Mouse (Mus musculus) midbrain, embryonic 14.5 days (tissue): ENCODE measurements around the gene Spata19. TPM values are rescaled to one million over a fixed set of nuclear protein-coding genes. Genes with fewer than 3 reads are reported as not detected.

Experiments
- ATAC-seq: fragments of 200-750 bp; cut with Nextera tagmentation; 2 replicates; pipeline ENCODE4 v1.8.0; 2017; ENCODE audit warnings: moderate number of reproducible peaks, moderate library complexity; ENCODE audit not compliant: low FRiP score, low TSS enrichment
- DNase-seq: peaks from one replicate; pipeline ENCODE4 v3.0.0-alpha.2; 2015
- H3K27ac ChIP-seq: fragments of 300-500 bp; sonication (generic); replicated peaks from 2 replicates; pipeline ENCODE4 v1.5.1; 2014; ENCODE audit warnings: mild to moderate bottlenecking, low read depth, low read length, moderate library complexity
- H3K27me3 ChIP-seq: fragments of 300-500 bp; sonication (generic); 2 replicates; pipeline ENCODE4 v1.6.1; 2014; ENCODE audit warnings: low read length, control low read depth, mixed read lengths; ENCODE audit not compliant: control insufficient read depth, insufficient read depth
- H3K36me3 ChIP-seq: fragments of 300-500 bp; sonication (generic); 2 replicates; pipeline ENCODE4 v1.6.1; 2014; ENCODE audit warnings: low read length, control low read depth; ENCODE audit not compliant: control insufficient read depth, insufficient read depth
- H3K4me1 ChIP-seq: fragments of 300-500 bp; sonication (generic); 2 replicates; pipeline ENCODE4 v1.6.1; 2014; ENCODE audit warnings: mild to moderate bottlenecking, antibody characterized with exemption, low read length, control low read depth; ENCODE audit not compliant: control insufficient read depth, insufficient read depth
- H3K4me2 ChIP-seq: fragments of 300-500 bp; sonication (generic); 2 replicates; pipeline ENCODE4 v1.6.1; 2014; ENCODE audit warnings: mild to moderate bottlenecking, low read length, moderate library complexity
- H3K4me3 ChIP-seq: fragments of 300-500 bp; sonication (generic); replicated peaks from 2 replicates; pipeline ENCODE4 v1.5.1; 2014; ENCODE audit warnings: low read depth, low read length
- H3K9ac ChIP-seq: fragments of 300-500 bp; sonication (generic); replicated peaks from 2 replicates; pipeline ENCODE4 v1.6.1; 2014; ENCODE audit warnings: mild to moderate bottlenecking, low read length, moderate library complexity
- H3K9me3 ChIP-seq: fragments of 300-500 bp; sonication (generic); 2 replicates; pipeline ENCODE4 v1.6.1; 2016; ENCODE audit warnings: low read length, control low read depth, mixed read lengths; ENCODE audit not compliant: control insufficient read depth
- WGBS: fragments of 180-500 bp; shearing (Covaris S2); extraction: QIAGEN DNeasy Blood & Tissue Kit; methylation state at CpG from one replicate; pipeline ENCODE4 v1.1.7; 2014; 5-methylcytosine and 5-hydroxymethylcytosine counted together
- polyA plus RNA-seq: library from polyadenylated mRNA; unstranded; fragments of >200 nt; fragmentation: Nextera tagmentation; extraction: Ambion mirVana; gene quantifications from 2 replicates; pipeline ENCODE4 v1.2.1, GENCODE M21; 2014

The Spata19 gene
- polyA plus RNA-seq, result not detected in 2 replicates

GRCm38 (mm10) chr9:27396500-27396899 is at the start of gene Spata19:
Spata19 (plus strand) TSS chr9:27396800.
- no peak within 1 kb of the TSS for H3K9ac ChIP-seq
- 70% methylated on average over 3 of the region's 3 CpGs for WGBS
- no peak for DNase-seq
- H3K4me1 ChIP-seq, result no peaks in the 10 kb centered on the region
- H3K27ac ChIP-seq, result no peak within 1 kb of the TSS
- ATAC-seq, result no peak
- no peak within 1 kb of the TSS for H3K4me3 ChIP-seq
- H3K27me3 ChIP-seq, result no peaks in the 10 kb centered on the region
- H3K36me3 ChIP-seq, result no peaks in the 10 kb centered on the region
- H3K9me3 ChIP-seq, result no peaks in the 10 kb centered on the region
- H3K4me2 ChIP-seq, result no peak within 1 kb of the TSS

GRCm38 (mm10) chr9:27353082-27353481 is 43.5 kb upstream of the Spata19 start:
- Histone ChIP-seq H3K9ac (no peak overlapping the region), H3K4me3 (no peak overlapping the region), H3K4me2 (no peak overlapping the region), H3K36me3 (peaks cover 4% of the 10 kb centered on the region; the same call in 1 of the 2 replicates), H3K4me1 (no peaks in the 10 kb centered on the region), H3K27me3 (no peaks in the 10 kb centered on the region), H3K9me3 (no peaks in the 10 kb centered on the region), H3K27ac (no peak overlapping the region)
- DNase-seq (no peak), ATAC-seq (no peak)
- WGBS, result 90% methylated on average over 7 of the region's 7 CpGs

GRCm38 (mm10) chr9:27357893-27358292 is 38.7 kb upstream of the Spata19 start:
- no peaks in the 10 kb centered on the region for H3K9me3 ChIP-seq
- 92% methylated on average over 6 of the region's 6 CpGs for WGBS
- H3K9ac ChIP-seq, result no peak overlapping the region
- H3K27ac ChIP-seq, result no peak overlapping the region
- no peaks in the 10 kb centered on the region for H3K27me3 ChIP-seq
- H3K36me3 ChIP-seq, result no peaks in the 10 kb centered on the region
- H3K4me1 ChIP-seq, result no peaks in the 10 kb centered on the region
- no peak overlapping the region for H3K4me3 ChIP-seq
- ATAC-seq, result no peak
- H3K4me2 ChIP-seq, result no peak overlapping the region
- no peak for DNase-seq

GRCm38 (mm10) chr9:27367231-27367630 is 29.4 kb upstream of the Spata19 start:
- Histone ChIP-seq H3K4me2 (no peak overlapping the region), H3K4me3 (no peak overlapping the region), H3K9ac (no peak overlapping the region), H3K9me3 (no peaks in the 10 kb centered on the region), H3K4me1 (no peaks in the 10 kb centered on the region), H3K36me3 (no peaks in the 10 kb centered on the region), H3K27ac (no peak overlapping the region), H3K27me3 (no peaks in the 10 kb centered on the region)
- 71% methylated on average over 2 of the region's 2 CpGs for WGBS
- no peak for DNase-seq
- ATAC-seq, result no peak

- Histone ChIP-seq H3K36me3 (no peaks in the 10 kb centered on the region), H3K4me2 (no peak overlapping the region), H3K9ac (no peak overlapping the region), H3K27ac (no peak overlapping the region), H3K9me3 (no peaks in the 10 kb centered on the region), H3K4me1 (no peaks in the 10 kb centered on the region), H3K27me3 (no peaks in the 10 kb centered on the region), H3K4me3 (no peak overlapping the region)
- WGBS, result 72% methylated on average over 2 of the region's 2 CpGs
- DNase-seq (no peak), ATAC-seq (no peak)
Observed at GRCm38 (mm10) chr9:27369108-27369507, 27.5 kb upstream of the Spata19 start.

GRCm38 (mm10) chr9:27375746-27376145 is 20.9 kb upstream of the Spata19 start:
- Histone ChIP-seq H3K27me3 (no peaks in the 10 kb centered on the region), H3K9ac (no peak overlapping the region)
- 77% methylated on average over 1 of the region's 1 CpGs for WGBS

GRCm38 (mm10) chr9:27386951-27387350 is 9.6 kb upstream of the Spata19 start:
- no peaks in the 10 kb centered on the region for H3K27me3 ChIP-seq
- DNase-seq (no peak), ATAC-seq (no peak)
- no peaks in the 10 kb centered on the region for H3K36me3 ChIP-seq
- no peak overlapping the region for H3K27ac ChIP-seq
- H3K4me1 ChIP-seq, result no peaks in the 10 kb centered on the region
- H3K9ac ChIP-seq, result no peak overlapping the region
- H3K9me3 ChIP-seq, result no peaks in the 10 kb centered on the region
- no peak overlapping the region for H3K4me3 ChIP-seq
- no peak overlapping the region for H3K4me2 ChIP-seq
- WGBS, result 89% methylated on average over 3 of the region's 3 CpGs

More at GRCm38 (mm10) chr9:27375746-27376145, 20.9 kb upstream of the Spata19 start:
- Histone ChIP-seq H3K4me1 (no peaks in the 10 kb centered on the region), H3K27ac (no peak overlapping the region), H3K4me3 (no peak overlapping the region), H3K4me2 (no peak overlapping the region), H3K9me3 (no peaks in the 10 kb centered on the region), H3K36me3 (no peaks in the 10 kb centered on the region)
- DNase-seq (no peak), ATAC-seq (no peak)

GRCm38 (mm10) chr9:27401169-27401568 is 4.6 kb downstream of the Spata19 start:
- 86% methylated on average over 4 of the region's 4 CpGs for WGBS
- H3K27me3 ChIP-seq, result no peaks in the 10 kb centered on the region
- no peak overlapping the region for H3K27ac ChIP-seq
- H3K36me3 ChIP-seq, result no peaks in the 10 kb centered on the region
- DNase-seq, result no peak
- no peak overlapping the region for H3K9ac ChIP-seq
- no peaks in the 10 kb centered on the region for H3K9me3 ChIP-seq
- no peak for ATAC-seq
- H3K4me1 ChIP-seq, result no peaks in the 10 kb centered on the region
- no peak overlapping the region for H3K4me2 ChIP-seq
- H3K4me3 ChIP-seq, result no peak overlapping the region

- H3K36me3 ChIP-seq, result no peaks in the 10 kb centered on the region
- no peak overlapping the region for H3K27ac ChIP-seq
- peak; percentile 40; the same call in 1 of the 2 replicates for ATAC-seq
- no peak overlapping the region for H3K4me3 ChIP-seq
- no peak overlapping the region for H3K9ac ChIP-seq
- H3K9me3 ChIP-seq, result no peaks in the 10 kb centered on the region
- no peaks in the 10 kb centered on the region for H3K27me3 ChIP-seq
- H3K4me1 ChIP-seq, result no peaks in the 10 kb centered on the region; the same call in 1 of the 2 replicates
- H3K4me2 ChIP-seq, result no peak overlapping the region
- peak; percentile 91 for DNase-seq
Observed at GRCm38 (mm10) chr9:27409733-27410132, 13.1 kb downstream of the Spata19 start.
